Mouse (Mus musculus): ENCODE results near the gene Tulp2. TPM values are rescaled to one million over a fixed set of nuclear protein-coding genes. Genes with fewer than 3 reads are reported as not detected.

The Tulp2 gene
- total and polyA plus RNA-seq, 3 experiments: 1.1 to 1.2 TPM; not detected in 1

DNA sequence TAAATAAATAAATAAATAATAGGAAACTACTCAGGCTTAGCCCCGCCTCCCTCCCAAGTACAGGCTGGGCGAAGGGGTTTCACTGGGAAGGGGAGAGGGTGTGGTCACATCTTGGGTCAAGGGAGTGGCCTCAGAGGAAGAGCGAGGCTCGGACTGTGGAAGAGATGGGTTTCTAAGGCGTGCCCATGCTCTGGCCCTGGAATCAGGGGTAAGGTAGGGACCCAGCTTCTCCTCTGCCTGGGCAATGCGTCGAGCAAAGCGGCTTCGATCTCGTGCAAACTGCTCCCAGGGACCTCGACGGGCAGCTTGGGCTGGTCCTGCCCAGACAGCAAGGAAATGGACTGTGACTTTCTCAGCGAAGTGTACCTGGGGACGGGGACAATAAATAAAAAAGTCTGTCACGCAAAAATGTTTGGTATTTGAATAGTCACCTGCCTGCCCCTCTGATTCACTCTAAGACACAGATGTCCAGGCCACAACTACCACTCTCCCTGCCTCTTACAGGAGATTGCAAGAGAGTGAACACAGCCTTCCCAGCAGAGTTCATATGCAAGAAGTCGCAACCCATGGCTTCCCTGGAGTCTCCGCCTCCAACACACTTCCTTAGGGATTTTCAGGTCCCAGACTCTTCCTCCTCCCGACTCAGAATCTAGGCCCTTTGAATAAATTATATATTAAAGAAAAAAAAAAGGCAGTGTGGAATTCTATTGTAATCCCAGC, 41.4 kb downstream of the Tulp2 start:
- peaks cover 4 to 16% of the 10 kb centered on the region in 2 experiments; a peak in 3 of 4 replicates for H3K4me1 ChIP-seq (ENCODE audit: control insufficient read depth in 1 of 2, insufficient read depth in 2 of 2, low read length in 2 of 2)
- H3K9me3 ChIP-seq (replicated peaks; ENCODE audit: insufficient read depth, low read length): no peaks in the 10 kb centered on the region
- H3K9ac ChIP-seq (ENCODE audit: control insufficient read depth, low read depth, low read length, poor library complexity, severe bottlenecking): peak overlapping the region; percentile 44; the same call in 1 of the 2 replicates
- no peaks in the 10 kb centered on the region for H3K27me3 ChIP-seq (ENCODE audit: control insufficient read depth in 1 of 2, insufficient read depth in 2 of 2, low read length in 2 of 2)
- no peak for DNase-seq (ENCODE audit: low read depth, low spot score)
- H3K4me3 ChIP-seq (ENCODE audit: control insufficient read depth in 1 of 2, insufficient read depth in 1 of 2, low read depth in 2 of 2, low read length in 2 of 2): peak overlapping the region; percentile 39 to 42
- TF ChIP-seq ZNF384 (IDR thresholded peaks at IDR 0.05; ENCODE audit: low read depth, low read length) (no peak), TCF12 (IDR thresholded peaks at IDR 0.05; ENCODE audit: low read depth, low read length) (no peak), ELF1 (IDR thresholded peaks at IDR 0.05; ENCODE audit: low read depth, low read length) (no peak), RCOR1 (IDR thresholded peaks at IDR 0.05; ENCODE audit: low read depth, low read length) (no peak), E2F4 (IDR thresholded peaks at IDR 0.05; ENCODE audit: borderline replicate concordance, low read depth, low read length) (no peak), MXI1 (IDR thresholded peaks at IDR 0.05; ENCODE audit: low read depth, low read length) (no peak), TAL1 (IDR thresholded peaks at IDR 0.05; ENCODE audit: low read length) (no peak), USF2 (IDR thresholded peaks at IDR 0.05; ENCODE audit: borderline replicate concordance in 1 of 2, insufficient read depth in 1 of 2, low read depth in 1 of 2, low read length in 2 of 2) (no peak), TBP (IDR thresholded peaks at IDR 0.05; ENCODE audit: low read depth, low read length) (no peak), GABPA (IDR thresholded peaks at IDR 0.05; ENCODE audit: low read depth, low read length) (no peak), MYB (IDR thresholded peaks at IDR 0.05; ENCODE audit: low read depth, low read length) (no peak), CHD2 (IDR thresholded peaks at IDR 0.05; ENCODE audit: low read length) (no peak), MAFK (IDR thresholded peaks at IDR 0.05; ENCODE audit: borderline replicate concordance, low read depth, low read length) (no peak), RAD21 (IDR thresholded peaks at IDR 0.05; ENCODE audit: low read depth, low read length) (no peak), ZKSCAN1 (IDR thresholded peaks at IDR 0.05; ENCODE audit: low read depth, low read length) (no peak), KAT2A (conservative IDR thresholded peaks at IDR 0.05; ENCODE audit: low read depth, low read length) (no peak), ZC3H11A (IDR thresholded peaks at IDR 0.05; ENCODE audit: low read depth, low read length) (no peak), POLR2AphosphoS5 (IDR thresholded peaks at IDR 0.05; ENCODE audit: borderline replicate concordance, low read depth, low read length) (no peak)
- H3K27ac ChIP-seq (ENCODE audit: control insufficient read depth, low read depth, low read length): peak overlapping the region; percentile 14; the same call in 1 of the 2 replicates
- H3K36me3 ChIP-seq (ENCODE audit: control insufficient read depth in 1 of 2, insufficient read depth in 2 of 2, low read length in 2 of 2): peaks cover 0 to 29% of the 10 kb centered on the region in 2 experiments; a peak in 2 of 4 replicates
- peaks cover 27% of the 10 kb centered on the region for H3K79me2 ChIP-seq (ENCODE audit: control insufficient read depth, insufficient read depth, low read length, poor library complexity)

DNA sequence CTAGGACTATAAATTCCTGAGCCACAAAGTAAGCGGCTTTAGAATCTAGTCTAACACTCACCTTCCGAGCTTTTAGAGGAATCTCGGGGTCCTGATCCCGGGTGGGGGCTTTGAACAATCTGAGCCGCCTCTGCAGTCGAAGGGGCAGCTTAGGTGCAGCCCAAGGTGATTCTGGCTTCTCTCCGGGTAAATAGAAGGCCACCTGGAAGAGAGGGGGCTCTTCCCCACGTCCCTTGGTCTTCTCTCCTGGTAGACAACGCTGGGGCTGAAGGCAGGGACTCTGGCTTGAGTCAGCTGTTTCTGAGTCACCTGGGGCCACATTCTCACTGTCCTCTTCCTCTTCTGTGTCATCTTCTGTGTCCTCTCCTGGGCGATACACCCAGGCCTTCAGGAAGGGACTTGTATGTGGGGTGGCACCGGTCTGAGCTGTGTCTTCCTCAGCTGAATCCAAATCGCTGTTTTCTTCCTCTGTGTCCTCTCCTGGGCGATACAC, 42.0 kb downstream of the Tulp2 start:
- peak overlapping the region; percentile 44 for H3K9ac ChIP-seq (ENCODE audit: control insufficient read depth, low read depth, low read length, poor library complexity, severe bottlenecking)
- TF ChIP-seq UBTF (IDR thresholded peaks at IDR 0.05; ENCODE audit: borderline replicate concordance, insufficient read depth, low read depth, low read length) (no peak), ETS1 (IDR thresholded peaks at IDR 0.05; ENCODE audit: low read depth, low read length) (peak; percentile 43; the same call in 1 of the 2 replicates)
- H3K79me2 ChIP-seq (ENCODE audit: control insufficient read depth, insufficient read depth, low read length, poor library complexity): peaks cover 27% of the 10 kb centered on the region
- H3K9me3 ChIP-seq (replicated peaks; ENCODE audit: insufficient read depth, low read length): no peaks in the 10 kb centered on the region
- no peak overlapping the region for H3K27ac ChIP-seq (ENCODE audit: control insufficient read depth, low read depth, low read length)
- peaks cover 0 to 30% of the 10 kb centered on the region in 2 experiments; a peak in 2 of 4 replicates for H3K36me3 ChIP-seq (ENCODE audit: control insufficient read depth in 1 of 2, insufficient read depth in 2 of 2, low read length in 2 of 2)
- peak overlapping the region; percentile 39 to 42 for H3K4me3 ChIP-seq (ENCODE audit: control insufficient read depth in 1 of 2, insufficient read depth in 1 of 2, low read depth in 2 of 2, low read length in 2 of 2)
- no peaks in the 10 kb centered on the region for H3K27me3 ChIP-seq (ENCODE audit: control insufficient read depth in 1 of 2, insufficient read depth in 2 of 2, low read length in 2 of 2)
- H3K4me1 ChIP-seq (ENCODE audit: control insufficient read depth in 1 of 2, insufficient read depth in 2 of 2, low read length in 2 of 2): peaks cover 4 to 17% of the 10 kb centered on the region in 2 experiments; a peak in 3 of 4 replicates
- DNase-seq (ENCODE audit: low read depth, low spot score): no peak

All from MEL (cell line).